ENCODE assay signal across 8 mouse cellular contexts in the genomic region with DNA sequence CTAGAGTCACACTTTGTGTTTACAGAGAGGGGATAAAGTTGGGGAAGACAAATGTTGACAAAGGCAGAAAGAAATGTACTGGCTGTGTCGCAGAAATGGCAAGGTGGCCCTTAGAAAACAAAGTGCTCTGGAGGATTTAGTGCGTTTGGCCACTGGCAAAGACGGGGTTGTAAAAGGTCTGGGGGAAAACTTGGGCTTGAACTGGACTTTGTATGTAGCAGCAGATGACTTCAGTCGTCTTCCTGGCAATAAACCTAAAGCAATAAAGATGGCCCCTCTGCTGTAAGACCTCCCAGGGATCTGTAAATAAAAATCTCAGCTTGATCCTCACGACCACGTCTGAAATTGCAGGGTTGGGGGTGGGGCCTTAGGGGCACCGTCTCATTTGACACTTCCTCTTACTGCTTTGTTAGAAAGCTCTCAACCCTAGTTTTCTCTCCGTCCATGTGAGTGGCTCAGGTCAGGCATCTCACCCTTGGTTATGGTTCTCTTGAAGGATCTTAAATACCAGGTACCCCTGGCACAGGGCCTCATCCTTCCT. TPM values are rescaled to one million over a fixed set of nuclear protein-coding genes. Genes with fewer than 3 reads are reported as not detected.
DNase-seq lines count a peak whose midpoint lies in the region; ATAC-seq and TF ChIP-seq lines count a peak whose summit lies in the region.

No protein-coding gene starts in this region.

- no peak overlapping the region for H3K4me3 ChIP-seq in left cerebral cortex, adult 2 months
- H3K4me3 ChIP-seq in forebrain, embryonic 13.5 days: no peak overlapping the region
- no peak overlapping the region for H3K4me3 ChIP-seq in limb, embryonic 12.5 days (replicated peaks)
- no peak overlapping the region for H3K4me3 ChIP-seq in olfactory bulb, adult 2 months (ENCODE audit: insufficient read depth, low read depth, low read length)

- no peak for ATAC-seq in forebrain, embryonic 13.5 days
- ATAC-seq in limb, embryonic 12.5 days (ENCODE audit: insufficient number of reproducible peaks, insufficient read depth, low FRiP score, low TSS enrichment, low read depth): no peak

- H3K9ac ChIP-seq in forebrain, embryonic 13.5 days: no peak overlapping the region
- 0 out of 2 replicates have a peak overlapping the region, but pooled peaks have one; percentile 49 for H3K9ac ChIP-seq in limb, embryonic 12.5 days (replicated peaks)

- TF ChIP-seq CTCF in left cerebral cortex, adult 2 months (IDR thresholded peaks at IDR 0.05): no peak
- no peak for TF ChIP-seq CTCF in olfactory bulb, adult 2 months (IDR thresholded peaks at IDR 0.05; ENCODE audit: insufficient read depth, low read depth, low read length)

- intact Hi-C loops in left cerebral cortex, adult 2 months (cut with DNase I): no loop called here
- intact Hi-C loops in left cerebral cortex, postnatal 4 days (cut with DNase I): no loop called here

- H3K4me1 ChIP-seq in forebrain, embryonic 13.5 days: peaks cover 13% of the 10 kb centered on the region
- peaks cover 21% of the 10 kb centered on the region for H3K4me1 ChIP-seq in limb, embryonic 12.5 days (replicated peaks)
- peaks cover 30% of the 10 kb centered on the region for H3K4me1 ChIP-seq in olfactory bulb, adult 2 months (ENCODE audit: control insufficient read depth, insufficient read depth, low read length)

- WGBS in forebrain, embryonic 13.5 days: 39% methylated on average over 8 of the region's 8 CpGs
- 10% methylated on average over 8 of the region's 8 CpGs for WGBS in limb, embryonic 12.5 days
- 46% methylated on average over 8 of the region's 8 CpGs for WGBS in olfactory bulb, adult 2 months

- H3K36me3 ChIP-seq in forebrain, embryonic 13.5 days (ENCODE audit: poor library complexity, severe bottlenecking): no peaks in the 10 kb centered on the region
- no peaks in the 10 kb centered on the region for H3K36me3 ChIP-seq in limb, embryonic 12.5 days

- peak overlapping the region; percentile 72; the same call in 1 of the 2 replicates for H3K4me2 ChIP-seq in forebrain, embryonic 13.5 days
- peak overlapping the region; percentile 63; the same call in 1 of the 2 replicates for H3K4me2 ChIP-seq in limb, embryonic 12.5 days

- H3K9me3 ChIP-seq in forebrain, embryonic 13.5 days (replicated peaks): no peaks in the 10 kb centered on the region
- H3K9me3 ChIP-seq in limb, embryonic 12.5 days: 0 out of 2 replicates have a peak, but pooled peaks cover 3% of the 10 kb centered on the region

- H3K27ac ChIP-seq in left cerebral cortex, adult 2 months: peak overlapping the region; percentile 78; the same call in 1 of the 2 replicates
- H3K27ac ChIP-seq in forebrain, embryonic 13.5 days: peak overlapping the region; percentile 81; the same call in 1 of the 2 replicates
- peak overlapping the region; percentile 85 for H3K27ac ChIP-seq in limb, embryonic 12.5 days
- peak overlapping the region; percentile 87; the same call in 1 of the 2 replicates for H3K27ac ChIP-seq in olfactory bulb, adult 2 months (ENCODE audit: insufficient read depth, low read depth, low read length)

- peaks cover 11% of the 10 kb centered on the region for H3K27me3 ChIP-seq in forebrain, embryonic 13.5 days
- peaks cover 16% of the 10 kb centered on the region for H3K27me3 ChIP-seq in limb, embryonic 12.5 days

- no peak for TF ChIP-seq POLR2A in olfactory bulb, adult 2 months (IDR thresholded peaks at IDR 0.05; ENCODE audit: insufficient read depth, low read depth, low read length)

- DNase-seq in left cerebral cortex, adult 2 months (ENCODE audit: extremely low spot score in 1 of 2, low spot score in 2 of 2): no peak
- DNase-seq in left cerebral cortex, postnatal 4 days: no peak
- DNase-seq in adipocyte (ENCODE audit: low spot score): no peak
- no peak for DNase-seq in spleen, postnatal 10 days (ENCODE audit: low spot score in 2 of 2)
- DNase-seq in urinary bladder, postnatal 25 days (ENCODE audit: low spot score): no peak

RNA-seq across cellular contexts. Expression of a gene that starts 6.7 kb away (rescaled TPM):
- 10 to 100 TPM; 95.5 to 95.8 TPM for total RNA-seq in left cerebral cortex, adult 2 months (2021)
- 10 to 100 TPM in 1 of 2 experiments, 1 to 10 TPM in 1; 8.8 to 12.6 TPM for total RNA-seq in left cerebral cortex, postnatal 4 days (2021)
- 3.7 and 4.0 TPM in 2 replicates for polyA plus RNA-seq in forebrain, embryonic 13.5 days (2015; fragmentation: Nextera tagmentation; extraction: Ambion mirVana)
- polyA plus RNA-seq in limb, embryonic 12.5 days (2016; fragmentation: Nextera tagmentation; extraction: Ambion mirVana): 1.9 and 2.5 TPM in 2 replicates
- polyA plus RNA-seq in olfactory bulb, adult 2 months (2012; ENCODE audit: insufficient read depth, insufficient read length, low replicate concordance, missing spikeins): not detected in 2 replicates

RNA-seq across cellular contexts. Expression of a gene that starts 7.5 kb away (rescaled TPM):
- total RNA-seq in left cerebral cortex, adult 2 months (2021): 100 to 1,000 TPM; 170 to 181 TPM
- 10 to 100 TPM; 77.3 to 89.1 TPM for total RNA-seq in left cerebral cortex, postnatal 4 days (2021)
- 72.6 and 78.8 TPM in 2 replicates for polyA plus RNA-seq in forebrain, embryonic 13.5 days (2015; fragmentation: Nextera tagmentation; extraction: Ambion mirVana)
- polyA plus RNA-seq in limb, embryonic 12.5 days (2016; fragmentation: Nextera tagmentation; extraction: Ambion mirVana): 23.7 and 28.2 TPM in 2 replicates
- not detected in 2 replicates for polyA plus RNA-seq in olfactory bulb, adult 2 months (2012; ENCODE audit: insufficient read depth, insufficient read length, low replicate concordance, missing spikeins)

RNA-seq across cellular contexts. Expression of a gene that starts 9.0 kb away (rescaled TPM):
- total RNA-seq in left cerebral cortex, adult 2 months (2021): 10 to 100 TPM; 58.8 to 60.1 TPM
- 10 to 100 TPM; 67.1 to 69.1 TPM for total RNA-seq in left cerebral cortex, postnatal 4 days (2021)
- 208 and 210 TPM in 2 replicates for polyA plus RNA-seq in forebrain, embryonic 13.5 days (2015; fragmentation: Nextera tagmentation; extraction: Ambion mirVana)
- polyA plus RNA-seq in limb, embryonic 12.5 days (2016; fragmentation: Nextera tagmentation; extraction: Ambion mirVana): 136 and 151 TPM in 2 replicates
- not detected in 2 replicates for polyA plus RNA-seq in olfactory bulb, adult 2 months (2012; ENCODE audit: insufficient read depth, insufficient read length, low replicate concordance, missing spikeins)

RNA-seq across cellular contexts. Expression of a gene that starts 9.2 kb away (rescaled TPM):
- 10 to 100 TPM; 19.2 to 27.1 TPM for total RNA-seq in left cerebral cortex, adult 2 months (2021)
- 10 to 100 TPM; 23.9 to 25.2 TPM for total RNA-seq in left cerebral cortex, postnatal 4 days (2021)
- 37.1 and 43.3 TPM in 2 replicates for polyA plus RNA-seq in forebrain, embryonic 13.5 days (2015; fragmentation: Nextera tagmentation; extraction: Ambion mirVana)
- polyA plus RNA-seq in limb, embryonic 12.5 days (2016; fragmentation: Nextera tagmentation; extraction: Ambion mirVana): 36.0 and 37.2 TPM in 2 replicates
- polyA plus RNA-seq in olfactory bulb, adult 2 months (2012; ENCODE audit: insufficient read depth, insufficient read length, low replicate concordance, missing spikeins): not detected in 2 replicates

RNA-seq across cellular contexts. Expression of a gene that starts 36.4 kb away (rescaled TPM):
- 100 to 1,000 TPM; 406 to 416 TPM for total RNA-seq in left cerebral cortex, adult 2 months (2021)
- total RNA-seq in left cerebral cortex, postnatal 4 days (2021): 100 to 1,000 TPM; 552 to 572 TPM
- 104 and 106 TPM in 2 replicates for polyA plus RNA-seq in forebrain, embryonic 13.5 days (2015; fragmentation: Nextera tagmentation; extraction: Ambion mirVana)
- 121 and 124 TPM in 2 replicates for polyA plus RNA-seq in limb, embryonic 12.5 days (2016; fragmentation: Nextera tagmentation; extraction: Ambion mirVana)
- 175 and 278 TPM in 2 replicates for polyA plus RNA-seq in olfactory bulb, adult 2 months (2012; ENCODE audit: insufficient read depth, insufficient read length, low replicate concordance, missing spikeins)

Comparison
In these comparisons a context has a peak if more than half of its experiments do, and no peak if none do; other contexts are left out.
1. RNA of a gene that starts 6.7 kb away (polyA plus RNA-seq): not detected in olfactory bulb, adult 2 months; 3.7 to 4.0 TPM in forebrain, embryonic 13.5 days and 1.9 to 2.5 TPM in limb, embryonic 12.5 days; every median in the first group is over 10 times any median in the second.
2. RNA of a gene that starts 9.0 kb away (polyA plus RNA-seq): 208 to 210 TPM in forebrain, embryonic 13.5 days and 136 to 151 TPM in limb, embryonic 12.5 days; not detected in olfactory bulb, adult 2 months; every median in the first group is over 100 times any median in the second.
3. Peak in every context shown above with its lines, with median percentiles within 50 percentile points of each other: H3K27ac ChIP-seq.